ENCODE assay signal across 8 mouse cellular contexts in genomic region chr6:134921014-134921694, GRCm38 (mm10). TPM values are rescaled to one million over a fixed set of nuclear protein-coding genes. Genes with fewer than 3 reads are reported as not detected.
A peak's percentile ranks its signal among the peaks of the same experiment; 100 is the strongest.
DNase-seq lines count a peak whose midpoint lies in the region; ATAC-seq and TF ChIP-seq lines count a peak whose summit lies in the region.

No protein-coding gene starts in this region.

- peaks cover 4% of the 10 kb centered on the region for H3K4me1 ChIP-seq in heart, adult 2 months (ENCODE audit: control insufficient read depth, insufficient read depth, low read length)
- H3K4me1 ChIP-seq in kidney, adult 2 months (ENCODE audit: control insufficient read depth, insufficient read depth, low read length), result peaks cover 3% of the 10 kb centered on the region; the same call in 1 of the 2 replicates
- peaks cover 68% of the 10 kb centered on the region for H3K4me1 ChIP-seq in liver, embryonic 12.5 days
- H3K4me1 ChIP-seq in stomach, postnatal 0 days (replicated peaks; ENCODE audit: control insufficient read depth, insufficient read depth), result peaks cover 3% of the 10 kb centered on the region; the same call in 1 of the 2 replicates

- H3K4me2 ChIP-seq in liver, embryonic 12.5 days, result peak overlapping the region; percentile 100
- H3K4me2 ChIP-seq in stomach, postnatal 0 days (replicated peaks; ENCODE audit: low read depth), result peak overlapping the region; percentile 99

- H3K36me3 ChIP-seq in heart, adult 2 months (ENCODE audit: control insufficient read depth, insufficient read depth, low read length), result peaks cover 20% of the 10 kb centered on the region
- peaks cover 1% of the 10 kb centered on the region; the same call in 1 of the 2 replicates for H3K36me3 ChIP-seq in kidney, adult 2 months (ENCODE audit: control insufficient read depth, insufficient read depth, low read length)
- peaks cover 29% of the 10 kb centered on the region for H3K36me3 ChIP-seq in liver, embryonic 12.5 days
- H3K36me3 ChIP-seq in stomach, postnatal 0 days (ENCODE audit: control insufficient read depth, insufficient read depth, low read length), result no peaks in the 10 kb centered on the region

- no peaks in the 10 kb centered on the region; the same call in 1 of the 2 replicates for H3K79me2 ChIP-seq in heart, adult 2 months (replicated peaks; ENCODE audit: control insufficient read depth, insufficient read depth, low read length)

- H3K9me3 ChIP-seq in liver, embryonic 12.5 days (replicated peaks), result no peaks in the 10 kb centered on the region
- H3K9me3 ChIP-seq in stomach, postnatal 0 days (ENCODE audit: control insufficient read depth, low read length), result no peaks in the 10 kb centered on the region

- peak; percentile 52 for TF ChIP-seq CTCF in heart, adult 2 months (IDR thresholded peaks at IDR 0.05)
- TF ChIP-seq CTCF in kidney, adult 2 months (conservative IDR thresholded peaks at IDR 0.05; ENCODE audit: insufficient read depth, insufficient read length, low read depth, low read length), result no peak
- TF ChIP-seq CTCF in stomach, postnatal 0 days (IDR thresholded peaks at IDR 0.05; ENCODE audit: low read depth), result peak; percentile 22; the same call in 1 of the 2 replicates

- peak overlapping the region; percentile 100 for H3K27ac ChIP-seq in heart, adult 2 months
- H3K27ac ChIP-seq in kidney, adult 2 months (ENCODE audit: insufficient read depth, low read depth, low read length), result peak overlapping the region; percentile 98
- H3K27ac ChIP-seq in liver, embryonic 12.5 days, result peak overlapping the region; percentile 98
- H3K27ac ChIP-seq in stomach, postnatal 0 days (replicated peaks), result peak overlapping the region; percentile 97

- H3K27me3 ChIP-seq in heart, adult 2 months (ENCODE audit: control insufficient read depth, insufficient read depth, low read length), result no peaks in the 10 kb centered on the region
- H3K27me3 ChIP-seq in kidney, adult 2 months (replicated peaks; ENCODE audit: control insufficient read depth, insufficient read depth, low read length), result no peaks in the 10 kb centered on the region
- no peaks in the 10 kb centered on the region; the same call in 1 of the 2 replicates for H3K27me3 ChIP-seq in liver, embryonic 12.5 days (replicated peaks)
- H3K27me3 ChIP-seq in stomach, postnatal 0 days (ENCODE audit: control insufficient read depth, insufficient read depth, low read length), result no peaks in the 10 kb centered on the region

- TF ChIP-seq POLR2A in heart, adult 2 months (IDR thresholded peaks at IDR 0.05; ENCODE audit: insufficient read depth, low read depth, low read length), result 0 out of 2 replicates have a peak, but pooled peaks have one; percentile 42
- no peak for TF ChIP-seq POLR2A in kidney, adult 2 months (IDR thresholded peaks at IDR 0.05; ENCODE audit: low read depth, low read length)

- DNase-seq in 3T3-L1 (ENCODE audit: low read depth, low spot score), result peak; percentile 62
- DNase-seq in adrenal gland, adult (ENCODE audit: inconsistent age in 2 of 2, low spot score in 1 of 2), result peak; percentile 67 to 90
- peak; percentile 57 for DNase-seq in embryo, embryonic 9.5 days (ENCODE audit: extremely low spot score)
- DNase-seq in heart, adult 2 months, result peak; percentile 78
- DNase-seq in kidney, adult 2 months, result peak; percentile 70
- DNase-seq in stomach, postnatal 0 days (ENCODE audit: low spot score), result peak; percentile 65

- intact Hi-C loops in heart, adult 2 months (cut with DNase I), result loop anchor here (1.0 to 5.0 kb wide), 3 partner anchors 23 to 128 kb away; partner anchors contain the start of genes Apold1, Dusp16 and Gpr19

- peak; percentile 51 for ATAC-seq in liver, embryonic 12.5 days
- ATAC-seq in monocyte, adult 5-6 weeks (replicated peaks; ENCODE audit: insufficient number of reproducible peaks, low FRiP score, low TSS enrichment, poor library complexity, severe bottlenecking), result peak; percentile 41; the same call in 1 of the 2 replicates
- no peak for ATAC-seq in stomach, postnatal 0 days (ENCODE audit: low FRiP score, low TSS enrichment)

- H3K4me3 ChIP-seq in heart, adult 2 months, result peak overlapping the region; percentile 83
- H3K4me3 ChIP-seq in kidney, adult 2 months (ENCODE audit: insufficient read depth, low read depth, low read length), result peak overlapping the region; percentile 86
- peak overlapping the region; percentile 92 for H3K4me3 ChIP-seq in liver, embryonic 12.5 days
- peak overlapping the region; percentile 94 for H3K4me3 ChIP-seq in stomach, postnatal 0 days (ENCODE audit: low read depth, low read length)

- peak overlapping the region; percentile 85 for H3K9ac ChIP-seq in heart, adult 2 months (ENCODE audit: low read depth, low read length)
- H3K9ac ChIP-seq in liver, embryonic 12.5 days, result peak overlapping the region; percentile 94
- H3K9ac ChIP-seq in stomach, postnatal 0 days (ENCODE audit: low read length), result peak overlapping the region; percentile 94

- under 1% methylated on average over 32 of the region's 32 CpGs for WGBS in heart, adult 2 months
- WGBS in kidney, adult 2 months, result under 1% methylated on average over 32 of the region's 32 CpGs
- WGBS in liver, embryonic 12.5 days (ENCODE audit: insufficient replicate concordance), result under 1% methylated on average over 32 of the region's 32 CpGs
- under 1% methylated on average over 32 of the region's 32 CpGs for WGBS in stomach, postnatal 0 days

- no peak for TF ChIP-seq EP300 in heart, adult 2 months (IDR thresholded peaks at IDR 0.05; ENCODE audit: insufficient read depth, low read depth, low read length)
- TF ChIP-seq EP300 in stomach, postnatal 0 days (optimal IDR thresholded peaks at IDR 0.05), result no peak

RNA-seq across cellular contexts. Expression of gene Cdkn1b, which starts 1.0 kb away (rescaled TPM):
- 10 to 100 TPM; 35.9 to 42.0 TPM for total RNA-seq in heart, adult 2 months (2021)
- 14.6 and 15.0 TPM in 2 replicates for polyA plus RNA-seq in heart, adult 2 months (2012; rRNA removed)
- 15.9 and 17.1 TPM in 2 replicates for polyA plus RNA-seq in kidney, adult 2 months (2012; rRNA removed)
- 9.5 and 9.9 TPM in 2 replicates for polyA plus RNA-seq in liver, embryonic 12.5 days (2016; fragmentation: Nextera tagmentation; extraction: Ambion mirVana)
- 272 to 301 TPM (median 295 TPM) in 3 replicates for total RNA-seq in monocyte, adult 5-6 weeks (2017)
- polyA plus RNA-seq in stomach, postnatal 0 days (2015; fragmentation: Nextera tagmentation; extraction: Ambion mirVana), result 11.7 and 14.4 TPM in 2 replicates

RNA-seq across cellular contexts. Expression of gene Gpr19, which starts 22.8 kb away (rescaled TPM):
- 1 to 10 TPM; 3.2 to 4.8 TPM for total RNA-seq in heart, adult 2 months (2021)
- 4.4 and 6.1 TPM in 2 replicates for polyA plus RNA-seq in heart, adult 2 months (2012; rRNA removed)
- polyA plus RNA-seq in kidney, adult 2 months (2012; rRNA removed), result 6.4 and 7.9 TPM in 2 replicates
- polyA plus RNA-seq in liver, embryonic 12.5 days (2016; fragmentation: Nextera tagmentation; extraction: Ambion mirVana), result 7.1 and 8.4 TPM in 2 replicates
- total RNA-seq in monocyte, adult 5-6 weeks (2017), result 5.4 to 11.0 TPM (median 6.3 TPM) in 3 replicates
- 6.6 and 6.9 TPM in 2 replicates for polyA plus RNA-seq in stomach, postnatal 0 days (2015; fragmentation: Nextera tagmentation; extraction: Ambion mirVana)
